Mouse (Mus musculus): Measurements from ENCODE around the gene Slc9a1. TPM values are rescaled to one million over a fixed set of nuclear protein-coding genes. Genes with fewer than 3 reads are reported as not detected.

Gene Slc9a1
- total and polyA plus RNA-seq, 2 experiments from 2014 or later, result 10.1 to 16.0 TPM

- no peaks in the 10 kb centered on the region for H3K27me3 ChIP-seq (ENCODE audit: insufficient read depth, low read length)
- ATAC-seq (no peak; the same call in none of the 2 replicates), DNase-seq (peak; percentile 62)
- peak; percentile 87 for TF ChIP-seq CTCF (IDR thresholded peaks at IDR 0.05; ENCODE audit: low read depth)
- no peak overlapping the region for H3K4me2 ChIP-seq (ENCODE audit: low read depth)
- no peak overlapping the region for H3K9ac ChIP-seq
- 46% methylated on average over 6 of the region's 6 CpGs for WGBS
- no peaks in the 10 kb centered on the region for H3K9me3 ChIP-seq (ENCODE audit: low read length)
- peaks cover 21% of the 10 kb centered on the region for H3K36me3 ChIP-seq (ENCODE audit: insufficient read depth)
- H3K4me3 ChIP-seq (ENCODE audit: low read depth, low read length), result no peak overlapping the region
- no peaks in the 10 kb centered on the region for H3K4me1 ChIP-seq (ENCODE audit: insufficient read depth)
- no peak overlapping the region for H3K27ac ChIP-seq (ENCODE audit: low read depth, low read length)
Observed at GRCm38 (mm10) chr4:133423108-133423507, 53.6 kb downstream of the Slc9a1 start.

- ATAC-seq, result no peak
- Histone ChIP-seq H3K4me2 (ENCODE audit: low read depth) (no peak overlapping the region), H3K27me3 (ENCODE audit: insufficient read depth, low read length) (no peaks in the 10 kb centered on the region), H3K27ac (ENCODE audit: low read depth, low read length) (no peak overlapping the region), H3K9me3 (ENCODE audit: low read length) (no peaks in the 10 kb centered on the region), H3K4me1 (ENCODE audit: insufficient read depth) (no peaks in the 10 kb centered on the region), H3K9ac (no peak overlapping the region), H3K4me3 (ENCODE audit: low read depth, low read length) (no peak overlapping the region), H3K36me3 (ENCODE audit: insufficient read depth) (peaks cover 21% of the 10 kb centered on the region)
- TF ChIP-seq CTCF (IDR thresholded peaks at IDR 0.05; ENCODE audit: low read depth), result no peak
- no peak for DNase-seq
- WGBS, result 79% methylated on average over 6 of the region's 6 CpGs
Observed at GRCm38 (mm10) chr4:133423691-133424090, 54.2 kb downstream of the Slc9a1 start.

GRCm38 (mm10) chr4:133424100-133424499 is 54.6 kb downstream of the Slc9a1 start:
- WGBS, result 37% methylated on average over 4 of the region's 4 CpGs
- peak; percentile 60; the same call in 1 of the 2 replicates for ATAC-seq

GRCm38 (mm10) chr4:133426141-133426540 is 56.6 kb downstream of the Slc9a1 start:
- H3K9ac ChIP-seq, result no peak overlapping the region
- no peaks in the 10 kb centered on the region for H3K9me3 ChIP-seq (ENCODE audit: low read length)
- ATAC-seq, result no peak
- 83% methylated on average over 5 of the region's 5 CpGs for WGBS
- H3K27me3 ChIP-seq (ENCODE audit: insufficient read depth, low read length), result no peaks in the 10 kb centered on the region
- TF ChIP-seq CTCF (IDR thresholded peaks at IDR 0.05; ENCODE audit: low read depth), result no peak
- no peaks in the 10 kb centered on the region for H3K4me1 ChIP-seq (ENCODE audit: insufficient read depth)
- H3K4me3 ChIP-seq (ENCODE audit: low read depth, low read length), result no peak overlapping the region
- no peak overlapping the region for H3K27ac ChIP-seq (ENCODE audit: low read depth, low read length)
- DNase-seq, result no peak
- no peak overlapping the region for H3K4me2 ChIP-seq (ENCODE audit: low read depth)
- peaks cover 11% of the 10 kb centered on the region for H3K36me3 ChIP-seq (ENCODE audit: insufficient read depth)

More at GRCm38 (mm10) chr4:133424100-133424499, 54.6 kb downstream of the Slc9a1 start:
- H3K9me3 ChIP-seq (ENCODE audit: low read length), result no peaks in the 10 kb centered on the region
- TF ChIP-seq CTCF (IDR thresholded peaks at IDR 0.05; ENCODE audit: low read depth), result peak; percentile 96
- H3K4me1 ChIP-seq (ENCODE audit: insufficient read depth), result no peaks in the 10 kb centered on the region
- no peak overlapping the region for H3K4me2 ChIP-seq (ENCODE audit: low read depth)
- H3K27ac ChIP-seq (ENCODE audit: low read depth, low read length), result no peak overlapping the region
- DNase-seq, result peak; percentile 84
- peaks cover 21% of the 10 kb centered on the region for H3K36me3 ChIP-seq (ENCODE audit: insufficient read depth)
- no peak overlapping the region for H3K4me3 ChIP-seq (ENCODE audit: low read depth, low read length)
- H3K27me3 ChIP-seq (ENCODE audit: insufficient read depth, low read length), result no peaks in the 10 kb centered on the region
- no peak overlapping the region for H3K9ac ChIP-seq

GRCm38 (mm10) chr4:133431508-133431907 is 62.0 kb downstream of the Slc9a1 start:
- no peak overlapping the region for H3K9ac ChIP-seq
- no peaks in the 10 kb centered on the region for H3K9me3 ChIP-seq (ENCODE audit: low read length)
- no peak overlapping the region for H3K4me2 ChIP-seq (ENCODE audit: low read depth)
- no peak for DNase-seq
- 0 out of 2 replicates have a peak, but pooled peaks cover 4% of the 10 kb centered on the region for H3K4me1 ChIP-seq (ENCODE audit: insufficient read depth)
- no peak overlapping the region for H3K27ac ChIP-seq (ENCODE audit: low read depth, low read length)
- H3K27me3 ChIP-seq (ENCODE audit: insufficient read depth, low read length), result no peaks in the 10 kb centered on the region
- no peak overlapping the region for H3K4me3 ChIP-seq (ENCODE audit: low read depth, low read length)
- TF ChIP-seq CTCF (IDR thresholded peaks at IDR 0.05; ENCODE audit: low read depth), result no peak
- ATAC-seq, result no peak
- 62% methylated on average over 6 of the region's 6 CpGs for WGBS
- H3K36me3 ChIP-seq (ENCODE audit: insufficient read depth), result no peaks in the 10 kb centered on the region

- 15% methylated on average over 17 of the region's 17 CpGs for WGBS
- DNase-seq (peak; percentile 79), ATAC-seq (peak; percentile 94)
- peak overlapping the region; percentile 13; the same call in 1 of the 2 replicates for H3K4me2 ChIP-seq (ENCODE audit: low read depth)
- no peak overlapping the region for H3K9ac ChIP-seq
- 0 out of 2 replicates have a peak, but pooled peaks cover 4% of the 10 kb centered on the region for H3K4me1 ChIP-seq (ENCODE audit: insufficient read depth)
- no peak overlapping the region for H3K4me3 ChIP-seq (ENCODE audit: low read depth, low read length)
- no peaks in the 10 kb centered on the region for H3K9me3 ChIP-seq (ENCODE audit: low read length)
- H3K36me3 ChIP-seq (ENCODE audit: insufficient read depth), result no peaks in the 10 kb centered on the region
- peak overlapping the region; percentile 66 for H3K27ac ChIP-seq (ENCODE audit: low read depth, low read length)
- TF ChIP-seq CTCF (IDR thresholded peaks at IDR 0.05; ENCODE audit: low read depth), result no peak
- H3K27me3 ChIP-seq (ENCODE audit: insufficient read depth, low read length), result no peaks in the 10 kb centered on the region
Observed at GRCm38 (mm10) chr4:133432560-133433171, 63.2 kb downstream of the Slc9a1 start.

- DNase-seq (no peak), ATAC-seq (no peak)
- WGBS, result 95% methylated on average over 11 of the region's 11 CpGs
- H3K27me3 ChIP-seq (ENCODE audit: insufficient read depth, low read length), result no peaks in the 10 kb centered on the region
- H3K4me1 ChIP-seq (ENCODE audit: insufficient read depth), result peaks cover 17% of the 10 kb centered on the region
- H3K36me3 ChIP-seq (ENCODE audit: insufficient read depth), result no peaks in the 10 kb centered on the region
- no peak overlapping the region for H3K4me2 ChIP-seq (ENCODE audit: low read depth)
- no peaks in the 10 kb centered on the region for H3K9me3 ChIP-seq (ENCODE audit: low read length)
- no peak overlapping the region for H3K27ac ChIP-seq (ENCODE audit: low read depth, low read length)
- no peak overlapping the region for H3K4me3 ChIP-seq (ENCODE audit: low read depth, low read length)
- TF ChIP-seq CTCF (IDR thresholded peaks at IDR 0.05; ENCODE audit: low read depth), result no peak
- H3K9ac ChIP-seq, result no peak overlapping the region
Observed at GRCm38 (mm10) chr4:133435921-133436320, 66.4 kb downstream of the Slc9a1 start.
